Mouse (Mus musculus): ENCODE results near the gene Nanog.

- TF ChIP-seq CTCF (IDR thresholded peaks at IDR 0.05; ENCODE audit: insufficient read depth, low read length) (no peak), POLR2A (IDR thresholded peaks at IDR 0.05; ENCODE audit: borderline replicate concordance, extremely low read depth, low read depth, low read length) (no peak)
Measured at GRCm38 (mm10) chr6:122714707-122715365, 7.5 kb downstream of the Nanog start.

Data from lung, adult 2 months (tissue).